Comparison of ENCODE assay signal across 8 mouse cellular contexts in genomic region chr2:148902286-148902685, GRCm38 (mm10). TPM values are rescaled to one million over a fixed set of nuclear protein-coding genes. Genes with fewer than 3 reads are reported as not detected.
DNase-seq lines count a peak whose midpoint lies in the region; ATAC-seq and TF ChIP-seq lines count a peak whose summit lies in the region.

No protein-coding gene starts in this region.

- no peak overlapping the region for H3K4me3 ChIP-seq in hindbrain, embryonic 10.5 days
- H3K4me3 ChIP-seq in lung, embryonic 16.5 days (ENCODE audit: low read length), result no peak overlapping the region
- no peak overlapping the region; the same call in 1 of the 2 replicates for H3K4me3 ChIP-seq in thymus, adult 2 months (ENCODE audit: control insufficient read depth, insufficient read depth, low read length)

- no peaks in the 10 kb centered on the region for H3K27me3 ChIP-seq in hindbrain, embryonic 10.5 days (ENCODE audit: insufficient read depth, poor library complexity, severe bottlenecking)
- no peaks in the 10 kb centered on the region for H3K27me3 ChIP-seq in lung, embryonic 16.5 days (ENCODE audit: control insufficient read depth, insufficient read depth, low read depth, low read length)
- H3K27me3 ChIP-seq in thymus, adult 2 months (ENCODE audit: control insufficient read depth, insufficient read depth, low read length), result no peaks in the 10 kb centered on the region

- DNase-seq in MEL-GATA-1-ER (ENCODE audit: extremely low read depth, low read depth), result peak; percentile 16
- peak; percentile 55 to 67 for DNase-seq in cerebellum, adult 18-20 months
- peak; percentile 20 to 76 for DNase-seq in frontal cortex, adult 2 months (ENCODE audit: extremely low spot score in 1 of 2, low spot score in 1 of 2)
- peak; percentile 60 for DNase-seq in hindbrain, embryonic 10.5 days (ENCODE audit: low spot score)
- DNase-seq in layer of hippocampus, adult 8-10 months (ENCODE audit: low spot score in 2 of 2), result peak; percentile 45 to 69
- peak; percentile 1 for DNase-seq in ovary, adult 18-20 months (ENCODE audit: low spot score)
- DNase-seq in thymus, adult 2 months, result peak; percentile 38

- H3K27ac ChIP-seq in hindbrain, embryonic 10.5 days, result no peak overlapping the region
- no peak overlapping the region for H3K27ac ChIP-seq in lung, embryonic 16.5 days (ENCODE audit: low read length)
- H3K27ac ChIP-seq in thymus, adult 2 months (ENCODE audit: control insufficient read depth, insufficient read depth, low read length), result no peak overlapping the region

- WGBS in hindbrain, embryonic 10.5 days, result 11% methylated on average over 5 of the region's 5 CpGs
- 16% methylated on average over 5 of the region's 5 CpGs for WGBS in lung, embryonic 16.5 days
- WGBS in thymus, adult 2 months, result 9% methylated on average over 5 of the region's 5 CpGs

- ATAC-seq in lung, embryonic 16.5 days (ENCODE audit: low read depth), result peak; percentile 79

- H3K9me3 ChIP-seq in hindbrain, embryonic 10.5 days, result no peaks in the 10 kb centered on the region
- no peaks in the 10 kb centered on the region for H3K9me3 ChIP-seq in lung, embryonic 16.5 days (ENCODE audit: control insufficient read depth, low read length)

- TF ChIP-seq POLR2A in thymus, adult 2 months (IDR thresholded peaks at IDR 0.05; ENCODE audit: control insufficient read depth, extremely low read depth, insufficient read depth, low read length, poor library complexity), result no peak

- H3K9ac ChIP-seq in lung, embryonic 16.5 days (ENCODE audit: low read length), result no peak overlapping the region

- peak; percentile 91 for TF ChIP-seq CTCF in thymus, adult 2 months (IDR thresholded peaks at IDR 0.05; ENCODE audit: borderline replicate concordance, control insufficient read depth, extremely low read depth, insufficient read depth, low read length, poor library complexity)

- no peaks in the 10 kb centered on the region for H3K36me3 ChIP-seq in hindbrain, embryonic 10.5 days
- H3K36me3 ChIP-seq in lung, embryonic 16.5 days (ENCODE audit: control insufficient read depth, insufficient read depth, low read length), result no peaks in the 10 kb centered on the region
- H3K36me3 ChIP-seq in thymus, adult 2 months (ENCODE audit: control insufficient read depth, insufficient read depth, low read length), result no peaks in the 10 kb centered on the region

- H3K4me2 ChIP-seq in lung, embryonic 16.5 days (ENCODE audit: low read depth, low read length), result no peak overlapping the region

- H3K4me1 ChIP-seq in hindbrain, embryonic 10.5 days (replicated peaks), result no peaks in the 10 kb centered on the region
- H3K4me1 ChIP-seq in lung, embryonic 16.5 days (replicated peaks; ENCODE audit: control insufficient read depth, insufficient read depth, low read length), result no peaks in the 10 kb centered on the region
- H3K4me1 ChIP-seq in thymus, adult 2 months (replicated peaks; ENCODE audit: control insufficient read depth, insufficient read depth, low read length), result no peaks in the 10 kb centered on the region

RNA-seq across cellular contexts. Expression of gene Cst3, which starts 26.8 kb away (rescaled TPM):
- polyA plus RNA-seq in frontal cortex, adult 2 months (2012; rRNA removed), result 4,774 and 5,236 TPM in 2 replicates
- polyA plus RNA-seq in hindbrain, embryonic 10.5 days (2016; fragmentation: Nextera tagmentation; extraction: Ambion mirVana), result 308 and 381 TPM in 2 replicates
- total RNA-seq in layer of hippocampus, adult 8-10 months (2022), result 1,000 to 10,000 TPM; 2,127 to 4,480 (median 3,140) TPM
- polyA plus RNA-seq in lung, embryonic 16.5 days (2015; fragmentation: Nextera tagmentation; extraction: Ambion mirVana), result 551 and 603 TPM in 2 replicates
- 843 and 1,366 TPM in 2 replicates for polyA plus RNA-seq in thymus, adult 2 months (2012; rRNA removed)

RNA-seq across cellular contexts. Expression of gene 9230104L09Rik, which starts 37.4 kb away (rescaled TPM):
- not detected in 2 replicates for polyA plus RNA-seq in frontal cortex, adult 2 months (2012; rRNA removed)
- not detected in 2 replicates for polyA plus RNA-seq in hindbrain, embryonic 10.5 days (2016; fragmentation: Nextera tagmentation; extraction: Ambion mirVana)
- total RNA-seq in layer of hippocampus, adult 8-10 months (2022), result not detected
- polyA plus RNA-seq in lung, embryonic 16.5 days (2015; fragmentation: Nextera tagmentation; extraction: Ambion mirVana), result not detected in 2 replicates
- 0.30 TPM in 1 of 2 replicates, not detected in the other for polyA plus RNA-seq in thymus, adult 2 months (2012; rRNA removed)

Comparison
In these comparisons a context has a peak if more than half of its experiments do, and no peak if none do; other contexts are left out.
1. DNase-seq: peak in every context shown above with its lines; median percentile 61 in cerebellum, adult 18-20 months; 60 in hindbrain, embryonic 10.5 days; 57 in layer of hippocampus, adult 8-10 months; 48 in frontal cortex, adult 2 months; 38 in thymus, adult 2 months; 16 in MEL-GATA-1-ER; 1 in ovary, adult 18-20 months.